Mouse (Mus musculus): ENCODE results near the gene Creb3l4.

Creb3l4 gene

DNA sequence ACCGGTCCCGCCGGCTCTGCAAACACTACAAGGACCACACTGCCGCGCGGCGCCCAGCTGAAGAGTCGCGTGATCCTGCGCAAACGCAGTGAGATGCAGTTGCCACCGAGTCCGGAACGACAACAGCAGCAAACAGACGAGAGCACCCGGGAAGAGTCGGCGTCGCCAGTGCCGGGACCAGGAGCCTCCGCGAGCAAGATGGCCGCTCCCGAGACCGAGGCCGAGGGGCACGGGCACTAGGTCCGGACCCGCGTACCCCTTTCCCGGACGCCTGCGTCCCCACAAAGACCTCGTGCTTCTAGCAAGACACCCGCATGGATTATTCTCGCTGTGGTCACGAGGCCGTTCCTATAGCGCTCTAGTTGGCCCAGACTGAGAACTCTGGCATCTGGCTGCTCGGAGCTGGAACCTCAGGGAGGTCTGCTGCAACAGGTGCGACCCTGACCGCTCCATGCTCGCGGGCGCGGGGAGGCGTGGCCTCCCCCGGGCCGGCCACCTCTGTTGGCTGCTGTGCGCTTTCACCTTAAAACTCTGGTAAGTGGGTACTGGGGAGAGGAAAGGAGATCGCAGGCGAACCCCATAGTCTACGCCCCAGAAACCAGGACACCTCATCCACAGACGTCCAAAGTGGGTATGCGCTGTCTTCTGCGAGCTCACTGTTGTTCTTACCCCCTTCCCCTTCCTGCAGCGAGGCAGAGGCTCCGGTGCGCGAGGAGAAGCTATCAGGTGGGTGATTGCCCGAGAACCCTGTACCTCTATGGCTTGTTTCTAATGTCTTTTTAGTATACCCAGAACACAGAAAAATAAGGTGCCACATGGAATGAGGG lies 11.6 kb downstream of the Creb3l4 start, which contains the start of gene Jtb:
Gene Jtb (plus strand): TSS at position 91 of the 827 bp plus-strand sequence.
- peak; percentile 93 for DNase-seq (ENCODE audit: low spot score)

DNA sequence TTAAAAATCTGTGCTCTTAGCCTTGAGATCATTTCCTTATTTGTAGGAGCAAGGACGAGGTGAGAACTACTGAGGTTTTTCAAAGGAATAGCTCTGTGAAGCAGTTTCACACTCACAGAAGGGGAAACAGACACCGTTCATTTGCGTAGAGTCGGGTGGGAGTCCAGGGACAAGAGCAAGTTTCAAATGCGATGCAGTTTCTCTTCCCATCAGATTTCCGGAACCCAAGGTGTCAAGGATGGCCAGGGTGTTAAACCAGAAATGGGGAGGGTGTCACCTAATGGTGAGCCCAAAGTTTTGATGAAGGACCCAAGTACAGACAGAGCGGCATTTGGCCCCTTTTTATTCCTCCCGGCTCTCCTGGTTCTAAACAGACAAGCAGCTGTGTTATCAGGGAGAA lies 12.2 kb downstream of the Creb3l4 start:
- DNase-seq (ENCODE audit: low spot score): no peak

DNA sequence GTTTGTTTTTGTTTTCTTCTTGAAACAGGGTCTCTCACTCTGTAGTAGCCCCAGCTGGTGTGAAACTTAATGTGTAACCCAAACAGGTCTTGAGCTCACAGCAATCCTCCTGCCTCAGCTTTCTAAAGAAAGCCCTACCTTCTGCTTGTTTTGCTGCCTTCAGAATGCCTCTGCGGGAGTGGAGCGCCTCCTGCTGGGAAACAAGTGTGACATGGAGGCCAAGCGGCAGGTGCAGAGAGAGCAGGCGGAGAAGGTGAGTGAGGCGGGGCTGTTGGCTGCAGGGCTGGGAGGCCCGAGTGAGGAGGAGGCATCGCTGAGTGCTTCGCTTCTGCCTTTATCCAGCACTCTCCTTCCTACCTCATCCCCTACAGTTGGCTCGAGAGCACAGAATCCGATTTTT lies 19.0 kb downstream of the Creb3l4 start:
- no peak for DNase-seq (ENCODE audit: low spot score)

DNA sequence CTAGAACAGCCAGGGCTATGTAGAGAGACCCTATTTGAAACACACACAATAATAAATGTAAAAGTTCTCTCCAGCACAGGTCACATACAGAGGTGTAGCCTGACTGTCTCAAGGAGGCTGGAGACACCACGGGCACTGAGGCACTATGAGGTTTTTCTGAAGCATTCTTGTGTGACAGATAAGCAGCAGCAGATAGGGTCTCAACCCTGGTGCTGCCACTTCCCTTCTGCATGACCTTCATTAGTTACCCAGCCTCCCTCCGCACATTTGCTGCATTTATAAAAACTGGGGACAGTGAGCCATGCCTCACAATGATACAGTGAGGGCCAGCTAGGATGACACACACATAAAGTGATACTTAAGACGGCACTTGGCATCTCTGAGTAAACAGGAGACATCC lies 20.4 kb downstream of the Creb3l4 start:
- DNase-seq (ENCODE audit: low spot score): no peak

DNA sequence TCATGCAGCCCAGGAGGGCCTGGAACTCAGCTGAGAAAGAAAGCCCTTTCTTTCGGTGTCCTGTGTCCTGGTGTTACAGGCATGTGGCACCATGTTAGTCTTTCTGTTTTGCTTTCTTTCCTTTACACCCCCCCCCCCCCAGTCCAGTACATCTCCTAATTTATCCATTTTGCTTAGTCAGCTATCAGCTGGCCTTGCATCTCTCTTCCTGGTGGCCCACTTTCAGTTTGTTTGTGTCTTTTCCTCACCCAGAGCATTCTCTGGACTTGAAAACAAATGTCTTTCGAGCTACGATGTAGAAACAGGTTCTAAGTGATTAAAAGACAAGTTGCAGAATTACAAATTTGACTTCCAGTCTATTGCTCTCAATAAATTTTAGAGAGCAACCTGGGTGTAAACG lies 20.9 kb downstream of the Creb3l4 start:
- no peak for DNase-seq (ENCODE audit: low spot score)

DNA sequence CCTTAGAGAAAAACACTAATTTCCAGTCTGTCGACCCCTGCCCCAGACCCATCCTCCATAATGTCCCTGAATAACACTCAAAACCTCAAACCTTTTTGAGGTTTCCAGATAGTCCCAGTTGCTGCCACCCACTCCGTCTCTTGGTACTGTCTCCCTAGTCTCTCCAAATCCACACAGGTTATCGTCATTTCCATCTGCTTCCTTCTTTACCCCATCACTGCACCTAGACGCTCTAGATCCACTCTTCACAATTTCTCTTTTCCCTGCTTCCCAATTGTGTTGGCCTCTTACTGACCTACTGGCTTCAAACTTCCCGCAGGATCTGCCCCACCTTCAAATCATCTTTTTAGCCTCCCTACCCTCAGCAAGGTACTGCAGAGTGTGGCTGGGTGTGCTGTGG lies 22.2 kb downstream of the Creb3l4 start:
- no peak for DNase-seq (ENCODE audit: low spot score)

DNA sequence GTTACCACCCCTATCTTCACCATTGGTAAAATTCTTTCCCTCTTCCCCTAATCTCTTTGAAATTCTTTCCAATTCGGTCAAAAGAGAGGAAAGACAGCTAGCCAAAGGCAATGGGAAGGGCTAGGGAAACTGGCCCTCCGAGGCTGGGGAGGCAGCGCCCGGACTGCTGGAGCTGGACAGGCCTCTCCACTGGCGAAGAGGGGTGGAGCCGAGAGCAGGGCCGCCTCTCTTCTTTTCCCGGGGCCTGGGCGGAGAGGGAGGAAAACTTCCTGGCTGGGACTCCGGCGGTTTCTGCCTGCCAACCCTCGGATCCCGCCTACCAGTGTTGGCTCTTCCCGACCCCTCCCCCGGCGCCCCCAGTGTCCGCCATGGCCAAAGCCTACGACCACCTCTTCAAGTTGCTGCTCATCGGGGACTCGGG lies 22.8 kb downstream of the Creb3l4 start:
- DNase-seq (ENCODE audit: low spot score): no peak

DNA sequence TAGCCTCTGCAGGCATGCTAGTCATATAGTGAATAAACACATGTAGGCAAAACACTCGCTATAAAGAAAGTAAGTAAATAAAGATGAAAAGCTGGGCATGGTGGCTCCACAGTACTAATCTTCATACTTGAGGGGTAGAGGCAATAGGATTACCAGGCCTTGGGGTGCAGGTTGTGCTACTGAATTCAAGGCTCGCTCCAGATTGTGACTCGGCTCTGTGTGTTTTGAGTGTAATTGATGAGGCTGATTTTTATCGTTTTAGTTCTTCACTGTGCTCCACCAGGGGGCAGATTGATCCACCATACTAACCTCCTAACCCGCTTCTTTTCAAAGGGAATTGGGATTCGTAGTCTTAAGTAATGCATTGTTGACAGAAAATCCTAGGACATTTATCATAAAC lies 23.2 kb downstream of the Creb3l4 start:
- peak; percentile 28 for DNase-seq (ENCODE audit: low spot score)

DNA sequence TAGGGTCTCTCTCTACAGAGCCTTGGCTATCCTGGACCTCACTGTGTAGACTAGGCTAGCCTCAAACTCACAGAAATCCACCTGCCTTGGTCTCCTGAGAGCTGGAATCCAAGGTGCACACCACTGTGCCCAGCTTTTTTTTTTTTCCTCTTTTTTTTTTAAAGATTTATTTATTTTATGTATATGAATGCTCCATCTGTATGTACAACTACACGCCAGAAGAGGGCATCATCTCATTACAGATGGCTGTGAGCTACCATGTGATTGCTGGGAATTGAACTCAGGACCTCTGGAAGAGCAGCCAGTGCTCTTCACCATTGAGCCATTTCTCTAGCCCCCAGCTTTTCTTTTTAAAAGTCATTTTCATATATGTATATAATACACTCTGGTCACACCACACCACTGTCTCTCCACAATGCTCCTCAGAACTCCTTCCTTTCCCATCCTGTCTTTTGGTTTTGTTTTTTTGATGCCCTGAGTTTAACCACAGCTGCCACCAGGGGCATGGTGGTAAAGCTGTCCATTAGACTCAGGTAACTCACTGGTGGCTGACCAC lies 27.4 kb downstream of the Creb3l4 start:
- DNase-seq (ENCODE audit: low spot score): no peak

DNA sequence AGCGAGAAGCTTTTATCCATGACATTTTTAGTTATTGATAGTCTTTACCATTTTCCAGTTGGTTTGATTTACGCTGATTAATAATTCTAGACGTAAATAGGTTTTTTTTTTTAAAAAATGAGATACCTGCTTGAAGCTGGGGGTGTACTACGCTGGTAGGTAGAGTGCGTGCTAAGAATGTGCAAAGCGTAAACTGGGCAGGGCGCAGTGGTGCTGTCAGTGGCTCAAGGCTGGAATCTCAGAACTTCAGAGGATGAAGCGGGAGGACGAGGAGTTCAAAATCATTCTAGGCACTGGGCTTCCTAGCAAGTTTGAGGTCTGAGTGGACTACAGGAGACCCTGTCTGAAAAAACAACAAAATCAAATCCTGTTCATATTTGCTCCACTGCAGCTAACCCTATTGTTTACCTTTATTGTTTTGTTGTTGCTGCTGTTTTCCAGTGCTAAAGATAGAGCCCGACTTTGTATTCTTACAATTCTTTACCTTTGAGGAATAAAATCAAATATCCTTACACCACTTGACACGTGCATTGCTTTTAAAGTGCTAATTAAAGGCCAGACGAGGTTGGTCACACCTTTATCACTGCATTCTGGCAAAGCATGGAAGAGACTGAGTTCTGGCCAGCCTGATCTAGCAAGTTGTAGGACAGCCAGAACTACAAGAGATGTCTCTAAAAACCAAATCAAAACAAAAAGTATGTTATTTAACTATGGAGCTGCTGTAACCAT lies 29.2 kb downstream of the Creb3l4 start:
- DNase-seq (ENCODE audit: low spot score): no peak

DNA sequence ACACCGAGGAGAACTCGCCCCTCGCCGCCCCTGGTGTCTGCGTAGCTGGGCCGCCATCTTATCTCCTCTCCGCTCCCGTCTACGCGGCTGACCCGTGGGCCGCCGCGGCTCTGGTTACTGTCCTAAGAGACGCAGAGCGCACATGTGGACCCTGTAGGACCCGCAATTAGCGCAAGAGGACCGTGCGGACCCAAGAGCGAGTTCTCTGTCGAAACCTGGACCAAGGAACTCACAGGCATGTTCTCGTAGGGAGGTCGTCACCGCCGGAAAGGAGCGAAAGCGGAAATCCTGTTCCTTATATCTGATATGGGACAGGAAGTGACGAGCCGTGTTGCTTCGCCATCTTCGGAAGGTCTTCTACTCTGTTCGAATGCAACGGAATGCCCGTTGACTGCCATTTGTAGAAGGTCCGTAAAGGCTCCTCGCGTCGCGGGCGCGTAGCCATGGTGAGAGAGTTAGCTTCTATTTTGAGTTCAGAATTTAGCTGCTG lies 29.9 kb downstream of the Creb3l4 start, which contains the start of the genes Rps27 and Rab13:
Gene Rps27 (minus strand): TSS at position 275 of the 490 bp plus-strand sequence.
Gene Rab13 (plus strand): TSS at position 319 of the 490 bp plus-strand sequence.
- DNase-seq (ENCODE audit: low spot score): peak; percentile 90

DNA sequence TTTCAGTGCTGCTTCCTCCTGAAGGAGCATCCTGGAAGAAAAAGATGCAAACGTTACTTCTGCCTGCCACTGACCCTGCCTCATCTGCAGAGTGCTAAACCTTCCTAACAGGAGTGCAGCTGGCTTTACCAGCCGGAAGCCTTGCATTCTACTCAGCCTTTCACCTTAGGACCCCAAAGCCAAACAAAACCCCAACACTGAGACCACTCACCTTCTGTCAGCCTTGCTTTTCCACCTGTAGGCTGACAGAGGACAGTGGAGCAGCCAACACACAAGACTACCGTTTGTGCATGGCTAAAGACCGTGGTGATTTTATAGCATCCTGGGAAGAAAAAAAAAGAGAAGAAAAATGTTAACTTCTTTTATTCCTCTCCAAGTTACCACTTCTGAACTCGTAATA lies 30.6 kb downstream of the Creb3l4 start:
- DNase-seq (ENCODE audit: low spot score): no peak

DNA sequence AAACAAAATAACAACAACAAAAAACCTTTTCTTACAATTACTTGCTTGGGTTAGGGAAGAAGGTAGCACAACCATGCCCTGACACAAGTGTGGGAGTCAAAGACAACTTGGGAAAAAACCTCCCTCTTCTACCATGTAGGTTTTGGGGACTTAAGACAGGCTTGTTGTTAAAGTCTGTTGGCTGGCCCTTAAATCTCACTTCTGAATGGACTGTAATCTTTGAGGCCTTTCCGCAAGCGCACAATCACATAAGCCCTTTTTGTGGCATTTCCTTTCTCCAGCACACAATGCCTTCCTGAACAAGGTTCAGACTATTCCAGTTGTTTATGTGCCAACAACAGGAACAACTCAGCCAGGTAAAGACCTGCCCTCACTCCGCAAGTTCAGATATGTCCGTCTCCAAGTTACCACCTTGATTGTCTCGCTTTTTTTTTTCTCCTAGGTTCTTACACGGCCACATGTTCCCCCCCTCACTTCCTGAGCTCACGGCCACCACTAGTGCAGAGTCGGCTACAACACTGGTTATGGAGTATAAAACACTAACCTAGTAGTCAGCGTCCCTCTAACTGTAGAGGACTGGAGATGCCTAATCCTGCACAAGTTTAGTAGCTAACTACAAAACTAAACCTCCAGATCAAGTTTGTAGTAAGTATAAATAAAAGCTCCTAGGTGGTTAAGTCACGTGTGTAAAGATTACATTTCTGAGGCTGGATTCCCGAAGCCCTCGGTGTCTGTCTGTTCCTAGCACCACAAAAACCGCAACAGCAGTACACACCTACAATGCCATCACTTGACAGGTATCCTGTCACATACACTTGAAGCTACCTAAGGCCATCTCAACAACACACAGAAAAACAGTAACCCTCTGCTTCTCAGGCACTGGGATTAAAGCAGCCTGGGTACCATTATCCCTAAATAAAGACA lies 31.6 kb downstream of the Creb3l4 start:
- no peak for DNase-seq (ENCODE audit: low spot score)

DNA sequence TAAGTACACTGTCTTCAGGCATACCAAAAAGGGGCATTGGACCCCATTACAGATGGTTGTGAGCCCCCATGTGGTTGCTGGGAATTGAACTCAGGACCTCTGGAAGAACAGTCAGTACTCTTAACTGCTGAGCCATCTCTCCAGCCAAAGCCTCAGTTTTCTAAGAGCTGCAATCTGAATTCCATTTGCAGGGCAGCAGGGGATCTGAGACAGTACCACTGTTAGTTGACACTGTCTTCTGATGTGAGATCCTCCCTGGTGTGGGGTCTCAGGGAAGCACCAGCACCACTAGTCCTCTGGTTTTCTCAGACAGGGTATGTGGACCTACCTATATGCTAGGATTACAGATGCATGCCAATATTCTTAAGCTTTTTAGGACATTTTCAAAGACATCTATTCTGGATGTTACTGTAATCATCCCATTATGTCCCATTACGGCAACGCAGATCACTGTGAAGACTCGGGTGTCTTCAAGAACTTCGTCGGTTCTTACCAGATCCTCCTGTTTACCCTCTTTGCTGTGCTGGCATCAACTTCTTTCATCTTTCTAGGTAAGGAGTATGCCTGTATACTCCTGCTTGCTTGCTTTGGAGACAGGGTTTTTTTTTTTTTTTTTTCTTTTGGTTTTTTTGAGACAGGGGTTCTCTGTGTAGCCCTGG lies 33.3 kb downstream of the Creb3l4 start:
- DNase-seq (ENCODE audit: low spot score): no peak

DNA sequence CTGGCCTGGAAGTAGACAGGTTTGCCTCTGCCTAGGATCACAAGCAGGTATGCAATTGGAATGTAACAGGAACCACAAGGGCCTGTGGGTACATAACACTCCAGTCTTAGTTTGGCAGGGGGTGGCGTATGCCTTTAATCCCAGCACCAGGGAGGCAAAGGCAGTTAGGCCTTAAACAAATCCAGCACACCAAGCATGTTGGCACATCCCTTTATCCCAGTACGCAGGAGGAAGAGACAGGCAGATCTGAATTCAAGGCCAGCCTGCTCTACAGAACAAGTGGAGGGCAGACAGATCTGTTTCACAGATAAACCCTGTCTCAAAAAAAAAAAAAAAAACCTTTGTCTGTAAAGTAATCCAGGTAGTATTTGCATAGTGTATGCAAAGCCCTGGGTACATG lies 34.6 kb downstream of the Creb3l4 start:
- no peak for DNase-seq (ENCODE audit: low spot score)

DNA sequence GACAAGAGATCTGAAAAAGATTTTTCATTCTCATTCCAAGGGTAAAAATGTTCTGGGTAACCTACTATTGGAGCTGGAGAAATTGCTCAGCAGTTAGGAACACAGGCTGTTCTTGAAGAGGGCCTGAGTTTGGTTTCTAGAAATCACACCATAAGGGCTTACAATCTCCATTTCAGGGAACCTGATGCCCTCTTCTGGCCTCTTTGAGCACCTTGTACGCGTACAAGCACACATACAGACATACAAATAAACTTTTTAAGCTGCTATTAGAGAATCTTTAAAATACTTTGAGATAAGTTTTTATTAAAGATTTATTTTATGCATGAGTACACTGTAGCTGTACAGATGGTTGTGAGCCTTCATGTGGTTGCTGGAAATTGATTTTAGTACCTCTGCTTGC lies 38.7 kb downstream of the Creb3l4 start:
- DNase-seq (ENCODE audit: low spot score): no peak

DNA sequence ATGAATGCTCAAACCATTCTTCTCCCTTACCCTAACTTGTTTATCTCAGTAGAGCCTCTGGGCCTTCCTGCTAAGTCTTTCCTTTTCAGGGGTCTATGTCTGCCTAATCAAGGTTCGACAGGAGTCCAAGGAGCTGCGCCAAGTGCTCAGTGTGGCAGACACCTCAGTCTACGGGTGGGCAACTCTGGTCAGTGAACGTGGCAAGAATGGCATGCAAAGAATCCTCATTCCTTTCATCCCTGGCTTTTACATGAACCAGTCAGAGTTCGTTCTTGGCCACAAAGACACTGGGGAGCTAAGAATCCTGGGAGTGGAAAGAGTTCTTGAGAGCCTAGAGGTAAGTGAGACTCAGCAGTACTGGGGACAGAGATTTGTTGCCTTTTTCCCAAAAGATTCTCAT lies 39.7 kb downstream of the Creb3l4 start:
- DNase-seq (ENCODE audit: low spot score): no peak

DNA sequence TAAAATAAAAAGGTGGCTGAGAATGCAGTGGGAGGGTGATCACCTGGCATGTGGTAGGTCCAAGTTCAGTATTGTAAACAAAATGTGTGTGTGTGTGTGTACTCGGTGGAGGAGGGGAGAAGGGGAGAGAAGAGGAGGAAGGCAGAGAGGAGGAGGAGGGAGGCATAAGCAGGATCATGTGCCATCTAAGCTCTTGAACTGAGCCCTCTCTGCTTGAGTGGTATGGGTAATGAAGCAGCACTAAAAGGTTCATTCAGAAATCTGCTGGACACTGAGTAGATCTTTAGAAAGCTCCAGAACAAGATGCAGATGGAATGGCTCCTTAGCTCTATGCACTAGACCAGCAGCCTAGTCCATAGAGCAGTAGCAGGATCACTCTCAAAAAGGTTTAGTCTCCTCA lies 40.4 kb downstream of the Creb3l4 start:
- DNase-seq (ENCODE audit: low spot score): no peak

DNA sequence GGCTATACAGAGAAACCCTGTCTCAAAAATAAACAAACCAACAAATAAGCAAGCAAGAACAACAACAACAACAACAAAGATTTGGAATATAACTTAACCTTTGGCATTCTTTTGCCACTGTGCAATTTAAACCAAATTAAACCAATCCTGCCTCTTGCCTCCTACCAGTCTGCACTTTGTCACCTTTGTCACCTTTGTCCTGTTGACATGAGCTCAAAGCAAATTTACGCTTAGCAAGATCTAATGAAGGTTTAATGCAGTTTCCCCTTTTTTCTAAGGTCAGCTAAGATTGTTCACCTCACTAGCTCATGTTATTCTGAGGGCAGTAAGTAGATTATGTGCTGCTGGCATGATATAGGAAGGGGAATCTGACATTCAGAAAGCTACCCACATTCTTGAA lies 45.8 kb downstream of the Creb3l4 start:
- DNase-seq (ENCODE audit: low spot score): no peak

DNA sequence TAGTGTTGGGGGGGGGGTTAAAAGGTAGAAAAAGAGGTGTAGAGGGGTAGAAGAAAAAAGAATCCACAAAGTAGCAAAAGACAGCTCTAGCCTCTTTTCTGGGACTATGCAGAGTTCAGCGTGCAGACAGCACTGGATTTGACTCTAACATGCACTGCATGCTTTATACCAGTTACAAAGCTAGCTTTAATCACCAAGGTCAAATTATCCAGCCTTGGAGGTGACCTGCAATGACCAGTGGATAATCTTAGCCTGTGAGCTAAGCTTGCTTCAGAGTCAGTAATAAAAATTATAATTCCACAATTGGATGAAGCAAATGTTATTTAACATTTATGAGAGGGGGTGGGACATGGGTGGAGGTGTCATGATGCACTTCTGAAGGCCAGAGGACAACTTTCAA lies 47.7 kb downstream of the Creb3l4 start:
- DNase-seq (ENCODE audit: low spot score): no peak

DNA sequence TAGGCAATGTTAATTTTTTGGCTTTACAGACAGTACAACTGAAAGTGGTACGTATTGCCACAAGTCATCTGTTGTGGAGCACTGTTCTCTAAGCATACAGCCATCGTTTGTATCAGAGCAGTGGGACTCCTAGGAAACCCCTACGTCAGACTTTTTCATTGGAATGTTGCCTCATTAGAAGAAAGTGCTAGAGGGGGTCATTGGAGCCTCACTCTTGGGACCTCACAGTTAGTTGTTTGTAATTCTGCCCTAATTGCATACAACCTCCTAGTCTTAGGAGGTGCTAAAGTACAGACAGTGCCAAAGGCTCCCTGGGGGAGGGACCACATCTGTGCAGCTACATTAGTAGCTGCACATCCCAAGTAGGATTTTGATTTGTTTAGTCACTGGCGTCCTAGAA lies 48.6 kb downstream of the Creb3l4 start:
- no peak for DNase-seq (ENCODE audit: low spot score)

Measured in left cerebral cortex, adult 11 months (tissue).